Mouse (Mus musculus) kidney, postnatal 0 days (tissue): ENCODE measurements around the gene Sebox. TPM values are rescaled to one million over a fixed set of nuclear protein-coding genes. Genes with fewer than 3 reads are reported as not detected.

Source experiments
- ATAC-seq: fragments of 200-750 bp; cut with Nextera tagmentation; replicated peaks from 2 replicates; pipeline ENCODE4 v1.8.0; 2017; ENCODE audit warnings: low read depth, moderate number of reproducible peaks, moderate TSS enrichment, moderate library complexity; ENCODE audit not compliant: low FRiP score
- DNase-seq: peaks from one replicate; pipeline ENCODE4 v3.0.0-alpha.2; 2016; ENCODE audit warnings: low spot score
- H3K27ac ChIP-seq: fragments of 300-500 bp; sonication (generic); 2 replicates; pipeline ENCODE4 v1.5.1; 2014; ENCODE audit warnings: mild to moderate bottlenecking
- H3K27me3 ChIP-seq: fragments of 300-500 bp; sonication (generic); 2 replicates; pipeline ENCODE4 v1.6.1; 2014; ENCODE audit warnings: low read length, mixed read lengths; ENCODE audit not compliant: insufficient read depth
- H3K36me3 ChIP-seq: fragments of 300-500 bp; sonication (generic); 2 replicates; pipeline ENCODE4 v1.6.1; 2014; ENCODE audit warnings: low read length, mixed read lengths; ENCODE audit not compliant: insufficient read depth
- H3K4me1 ChIP-seq: fragments of 300-500 bp; sonication (generic); replicated peaks from 2 replicates; pipeline ENCODE4 v1.6.1; 2014; ENCODE audit warnings: antibody characterized with exemption, low read length, mixed read lengths; ENCODE audit not compliant: insufficient read depth
- H3K4me2 ChIP-seq: fragments of 300-500 bp; sonication (generic); 2 replicates; pipeline ENCODE4 v1.6.1; 2014; ENCODE audit warnings: mild to moderate bottlenecking, low read length, moderate library complexity, mixed read lengths
- H3K4me3 ChIP-seq: fragments of 300-500 bp; sonication (generic); replicated peaks from 2 replicates; pipeline ENCODE4 v1.5.1; 2014; ENCODE audit warnings: low read depth, low read length
- H3K9ac ChIP-seq: fragments of 300-500 bp; sonication (generic); 2 replicates; pipeline ENCODE4 v1.6.1; 2014; ENCODE audit warnings: low read depth, low read length
- H3K9me3 ChIP-seq: fragments of 300-500 bp; sonication (generic); replicated peaks from 2 replicates; pipeline ENCODE4 v1.6.1; 2016; ENCODE audit warnings: low read length, inconsistent platforms, mixed read lengths
- CTCF ChIP-seq: IDR thresholded peaks from 2 replicates; pipeline ENCODE4 v1.5.1; 2016; ENCODE audit warnings: antibody characterized with exemption, low read depth, mild to moderate bottlenecking, moderate library complexity
- WGBS: fragments of 180-500 bp; shearing (Covaris S2); extraction: QIAGEN DNeasy Blood & Tissue Kit; methylation state at CpG from one replicate; pipeline ENCODE4 v1.1.7; 2014; 5-methylcytosine and 5-hydroxymethylcytosine counted together
- polyA plus RNA-seq: library from polyadenylated mRNA; unstranded; fragments of >200 nt; fragmentation: Nextera tagmentation; extraction: Ambion mirVana; gene quantifications from 2 replicates; pipeline ENCODE4 v1.2.1, GENCODE M21; 2015

Gene Sebox
- polyA plus RNA-seq, 1 experiment from 2014 or later = not detected

DNA sequence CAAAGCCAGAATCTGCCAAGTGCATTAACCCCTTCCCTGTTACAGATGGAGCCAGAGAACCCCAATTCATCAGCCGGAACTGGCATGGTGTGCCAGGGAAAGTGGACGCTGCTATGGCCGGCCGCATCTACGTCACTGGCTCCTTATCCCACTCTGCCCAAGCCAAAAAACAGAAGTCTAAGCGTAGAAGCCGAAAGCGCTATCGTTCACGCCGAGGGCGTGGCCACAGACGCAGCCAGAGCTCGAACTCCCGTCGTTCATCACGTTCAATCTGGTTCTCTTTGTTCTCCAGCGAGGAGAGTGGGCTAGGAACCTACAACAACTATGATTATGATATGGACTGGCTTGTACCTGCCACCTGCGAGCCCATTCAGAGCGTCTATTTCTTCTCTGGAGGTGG is 1.7 kb upstream of the Sebox start:
- no peak for TF ChIP-seq CTCF
- WGBS = 74% methylated on average over 20 of the region's 20 CpGs
- Histone ChIP-seq H3K4me3 (no peak overlapping the region), H3K27ac (no peak overlapping the region), H3K9me3 (no peaks in the 10 kb centered on the region), H3K4me1 (peaks cover 10% of the 10 kb centered on the region; the same call in 1 of the 2 replicates), H3K27me3 (0 out of 2 replicates have a peak, but pooled peaks cover 6% of the 10 kb centered on the region), H3K4me2 (no peak overlapping the region), H3K9ac (no peak overlapping the region), H3K36me3 (peaks cover 6% of the 10 kb centered on the region; the same call in 1 of the 2 replicates)
- ATAC-seq (no peak), DNase-seq (no peak)

DNA sequence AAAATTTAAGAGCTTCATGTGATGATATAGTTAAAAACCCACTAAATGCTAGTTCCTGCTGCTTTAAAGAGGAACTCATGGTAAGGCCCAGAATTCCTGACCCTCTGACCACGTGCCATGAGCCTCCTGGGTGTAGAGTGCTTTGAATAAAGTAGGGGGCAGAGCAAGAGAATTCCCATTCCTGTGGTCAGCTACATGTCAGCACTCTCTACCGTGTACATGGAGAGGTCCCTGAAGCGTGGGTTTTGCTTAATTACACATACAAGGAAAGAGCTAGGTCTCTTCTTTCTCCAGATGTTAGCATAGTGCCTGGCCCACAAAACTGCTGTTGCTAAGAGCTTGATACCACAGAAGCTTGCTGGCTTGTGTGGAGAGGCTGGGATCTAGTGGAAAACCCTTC is 2.2 kb downstream of the Sebox start:
- TF ChIP-seq CTCF = no peak
- WGBS = 88% methylated on average over 3 of the region's 3 CpGs
- DNase-seq (no peak), ATAC-seq (no peak)
- H3K9me3 ChIP-seq = no peaks in the 10 kb centered on the region
- H3K27me3 ChIP-seq = no peaks in the 10 kb centered on the region
- no peak overlapping the region for H3K9ac ChIP-seq
- H3K27ac ChIP-seq = no peak overlapping the region
- no peaks in the 10 kb centered on the region for H3K4me1 ChIP-seq
- no peak overlapping the region for H3K4me3 ChIP-seq
- H3K36me3 ChIP-seq = peaks cover 22% of the 10 kb centered on the region
- no peak overlapping the region for H3K4me2 ChIP-seq

DNA sequence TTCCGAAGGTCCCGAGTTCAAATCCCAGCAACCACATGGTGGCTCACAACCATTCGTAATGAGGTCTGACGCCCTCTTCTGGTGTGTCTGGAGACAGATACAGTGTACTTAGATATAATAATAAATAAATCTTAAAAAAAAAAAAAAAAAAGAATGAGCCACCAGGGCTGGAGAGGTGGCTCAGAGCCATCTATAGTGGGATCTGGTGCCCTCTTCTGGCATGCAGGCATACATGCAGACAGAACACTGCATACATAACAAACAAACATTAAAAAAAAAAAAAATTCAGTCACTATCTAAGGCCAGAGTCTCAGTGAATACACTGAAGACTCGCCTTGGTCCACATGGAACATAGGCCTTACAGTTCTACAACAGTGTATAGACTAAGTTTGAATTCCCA is 5.9 kb downstream of the Sebox start:
- H3K9ac ChIP-seq = no peak overlapping the region
- peaks cover 22% of the 10 kb centered on the region for H3K36me3 ChIP-seq
- no peak for DNase-seq
- peak; percentile 65 for TF ChIP-seq CTCF
- 83% methylated on average over 5 of the region's 5 CpGs for WGBS
- no peak for ATAC-seq
- H3K27me3 ChIP-seq = no peaks in the 10 kb centered on the region
- no peak overlapping the region for H3K4me2 ChIP-seq
- no peak overlapping the region for H3K27ac ChIP-seq
- no peak overlapping the region for H3K4me3 ChIP-seq
- H3K4me1 ChIP-seq = peaks cover 11% of the 10 kb centered on the region; the same call in 1 of the 2 replicates
- no peaks in the 10 kb centered on the region for H3K9me3 ChIP-seq

DNA sequence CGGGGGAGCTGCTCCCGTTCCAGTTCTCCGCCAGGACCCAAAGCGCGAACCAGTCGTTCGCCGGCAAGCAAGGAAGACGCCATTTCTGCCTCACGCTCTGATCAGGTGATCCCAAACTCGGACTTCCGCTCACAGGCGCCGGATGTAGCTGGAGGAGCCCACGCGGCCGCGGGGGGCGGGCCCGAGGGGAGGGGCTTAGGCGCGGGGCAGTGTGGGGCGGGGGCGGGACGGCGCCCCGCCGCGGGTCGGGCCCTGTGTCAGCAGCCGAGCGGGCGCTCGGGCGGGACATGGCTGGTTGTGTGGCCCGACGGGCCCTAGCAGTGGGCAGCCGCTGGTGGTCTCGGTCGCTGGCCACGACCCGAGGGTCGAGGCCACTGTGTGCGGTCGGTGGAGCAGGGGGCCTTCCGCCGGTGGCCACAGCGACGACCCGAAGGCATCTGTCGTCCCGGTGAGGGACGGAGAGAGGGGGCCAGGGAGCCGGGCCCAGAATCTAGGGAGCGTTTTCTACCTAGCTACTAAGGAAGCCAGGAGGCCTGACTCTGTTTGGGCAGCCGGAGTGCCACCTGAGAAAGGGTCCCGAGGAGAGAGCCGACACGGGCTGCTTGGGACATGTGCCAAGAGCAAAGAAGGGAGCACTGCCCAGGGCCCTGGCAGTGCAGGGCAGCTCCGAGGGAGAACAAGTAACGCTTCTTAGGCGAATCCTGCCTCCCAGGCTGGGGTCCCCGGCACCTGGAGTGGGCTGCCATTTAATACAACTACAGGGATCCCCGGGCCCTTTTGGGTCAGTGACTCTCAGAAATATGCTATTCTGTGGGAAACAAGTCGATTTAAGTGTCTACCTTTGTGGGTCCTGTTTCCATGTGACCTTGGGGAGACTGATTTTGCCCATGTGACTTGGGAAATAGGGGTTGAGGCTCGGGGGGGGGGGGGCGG is 9.0 kb downstream of the Sebox start, which contains the start of the genes Tmem199 and Poldip2:
TSS of gene Tmem199 (minus strand) at position 148 of the 933 bp plus-strand sequence.
TSS of gene Poldip2 (plus strand) at position 169 of the 933 bp plus-strand sequence.
- H3K4me3 ChIP-seq = peak within 1 kb of the TSS; percentile 82
- peaks cover 11% of the 10 kb centered on the region; the same call in 1 of the 2 replicates for H3K4me1 ChIP-seq
- peak within 1 kb of the TSS; percentile 93 for H3K9ac ChIP-seq
- TF ChIP-seq CTCF = no peak; the same call in 1 of the 2 replicates
- peak within 1 kb of the TSS; percentile 88 for H3K4me2 ChIP-seq
- peak within 1 kb of the TSS; percentile 89 for H3K27ac ChIP-seq
- no peaks in the 10 kb centered on the region for H3K9me3 ChIP-seq
- H3K36me3 ChIP-seq = peaks cover 31% of the 10 kb centered on the region
- peak; percentile 97 for DNase-seq
- WGBS = under 1% methylated on average over 64 of the region's 67 CpGs
- ATAC-seq = peak; percentile 95
- no peaks in the 10 kb centered on the region for H3K27me3 ChIP-seq

DNA sequence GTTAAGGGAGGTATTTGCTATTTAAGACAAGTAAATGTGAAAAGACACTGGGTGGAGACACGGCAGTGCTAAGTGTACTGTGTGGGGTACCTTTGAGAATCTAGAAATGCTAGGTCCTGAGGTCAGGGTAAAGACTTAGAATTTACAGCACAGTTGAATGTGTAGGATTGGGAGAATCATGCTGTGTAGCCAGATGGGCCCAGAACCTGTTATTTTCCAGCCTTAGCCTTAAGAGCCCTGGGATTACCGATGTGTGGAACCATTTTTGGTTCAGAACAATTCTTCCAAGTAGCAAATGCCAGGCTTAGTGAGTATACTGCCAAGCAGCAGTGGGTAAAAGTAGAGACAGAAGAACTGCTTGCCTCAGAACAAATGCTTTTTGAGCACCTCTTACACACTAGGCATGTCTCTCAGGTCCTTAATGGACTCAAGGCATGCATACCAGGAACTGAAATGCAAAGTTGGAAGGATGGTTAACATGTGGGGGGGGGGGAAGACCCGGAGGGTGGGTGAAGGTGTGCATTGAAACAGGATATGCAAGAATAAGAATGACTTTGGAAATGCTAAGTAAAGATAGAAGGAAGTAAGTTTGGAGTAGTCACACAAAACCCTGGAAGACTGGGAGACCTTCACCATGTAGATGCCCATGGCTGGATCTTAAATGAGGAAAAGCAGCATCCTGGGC is 10.0 kb downstream of the Sebox start:
- ATAC-seq (no peak), DNase-seq (no peak)
- Histone ChIP-seq H3K27ac (no peak overlapping the region), H3K4me3 (peak overlapping the region; percentile 82), H3K36me3 (peaks cover 29% of the 10 kb centered on the region), H3K4me2 (peak overlapping the region; percentile 88), H3K4me1 (peaks cover 11% of the 10 kb centered on the region; the same call in 1 of the 2 replicates), H3K27me3 (no peaks in the 10 kb centered on the region), H3K9me3 (no peaks in the 10 kb centered on the region), H3K9ac (peak overlapping the region; percentile 93; the same call in 1 of the 2 replicates)
- no peak for TF ChIP-seq CTCF
- WGBS = 67% methylated on average over 3 of the region's 3 CpGs
